Mouse (Mus musculus) C2C12 (cell line): ENCODE measurements around the gene Tsen34.

ENCODE experiments used
- CEBPB ChIP-seq: IDR thresholded peaks from one replicate; pipeline ENCODE4 v1.6.1; 2011; ENCODE audit warnings: low read depth, mild to moderate bottlenecking, control low read depth, moderate library complexity
- CTCF ChIP-seq: IDR thresholded peaks from one replicate; pipeline ENCODE4 v1.5.1; 2011; ENCODE audit not compliant: control insufficient read depth, insufficient read depth, insufficient read length
- MAX ChIP-seq: IDR thresholded peaks from one replicate; pipeline ENCODE4 v1.6.1; 2011; ENCODE audit warnings: mild to moderate bottlenecking, control low read depth

- no peak for TF ChIP-seq CTCF
- TF ChIP-seq MAX, result no peak
- no peak for TF ChIP-seq CEBPB
Observed at GRCm38 (mm10) chr7:3656966-3657365, 35.7 kb upstream of the Tsen34 start.
